Mouse (Mus musculus) skeletal muscle tissue, adult 2 months (tissue): ENCODE data around the gene Gm3448.

ENCODE experiments used
- DNase-seq: peaks from one replicate; pipeline ENCODE4 v3.0.0-alpha.2; 2012; ENCODE audit warnings: low read depth, low spot score

Gm3448 gene

GRCm38 (mm10) chr17:14959979-14960378 lies 81.4 kb downstream of the Gm3448 start:
- no peak for DNase-seq

- no peak for DNase-seq
Measured at GRCm38 (mm10) chr17:14958686-14959327, 82.5 kb downstream of the Gm3448 start.

- DNase-seq: no peak
Measured at GRCm38 (mm10) chr17:14953452-14953851, 87.9 kb downstream of the Gm3448 start.

- no peak for DNase-seq
Measured at GRCm38 (mm10) chr17:14949161-14949827, 92.0 kb downstream of the Gm3448 start.
